Mouse (Mus musculus): ENCODE data around the gene Mnd1. TPM values are rescaled to one million over a fixed set of nuclear protein-coding genes. Genes with fewer than 3 reads are reported as not detected.

Mnd1 gene
- total RNA-seq, 2 experiments from 2014 or later = 27.9 to 47.5 TPM

GRCm38 (mm10) chr3:84118178-84118577, 37.4 kb downstream of the Mnd1 start:
- no peak for ATAC-seq (replicated peaks; ENCODE audit: low FRiP score, low TSS enrichment, poor library complexity, severe bottlenecking)

DNA sequence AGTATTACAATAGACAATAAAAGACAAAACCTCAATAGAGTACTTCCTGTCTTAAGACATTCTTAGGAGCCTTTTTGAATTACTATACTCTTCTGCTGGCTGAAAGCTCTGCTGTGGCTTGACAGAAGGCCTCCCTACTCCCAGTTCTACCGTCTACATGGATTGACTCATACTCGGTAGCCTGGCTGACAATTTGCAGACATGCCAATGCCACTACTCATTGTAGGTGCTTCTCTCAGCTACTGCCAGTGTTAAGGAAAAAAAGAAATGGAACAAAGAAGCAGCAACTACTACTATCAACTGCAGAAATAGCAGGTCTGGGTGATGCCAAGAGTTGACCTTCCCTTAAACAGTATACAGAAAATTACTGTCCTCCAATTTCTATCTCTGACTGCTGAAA, 47.0 kb downstream of the Mnd1 start:
- no peak for ATAC-seq (replicated peaks; ENCODE audit: low FRiP score, low TSS enrichment, poor library complexity, severe bottlenecking)

GRCm38 (mm10) chr3:84106106-84106505, 49.5 kb downstream of the Mnd1 start:
- no peak for ATAC-seq (replicated peaks; ENCODE audit: low FRiP score, low TSS enrichment, poor library complexity, severe bottlenecking)

GRCm38 (mm10) chr3:84103536-84103935, 52.0 kb downstream of the Mnd1 start:
- ATAC-seq (replicated peaks; ENCODE audit: low FRiP score, low TSS enrichment, poor library complexity, severe bottlenecking) = no peak

GRCm38 (mm10) chr3:84092875-84093274, 62.7 kb downstream of the Mnd1 start:
- ATAC-seq (replicated peaks; ENCODE audit: low FRiP score, low TSS enrichment, poor library complexity, severe bottlenecking) = no peak

DNA sequence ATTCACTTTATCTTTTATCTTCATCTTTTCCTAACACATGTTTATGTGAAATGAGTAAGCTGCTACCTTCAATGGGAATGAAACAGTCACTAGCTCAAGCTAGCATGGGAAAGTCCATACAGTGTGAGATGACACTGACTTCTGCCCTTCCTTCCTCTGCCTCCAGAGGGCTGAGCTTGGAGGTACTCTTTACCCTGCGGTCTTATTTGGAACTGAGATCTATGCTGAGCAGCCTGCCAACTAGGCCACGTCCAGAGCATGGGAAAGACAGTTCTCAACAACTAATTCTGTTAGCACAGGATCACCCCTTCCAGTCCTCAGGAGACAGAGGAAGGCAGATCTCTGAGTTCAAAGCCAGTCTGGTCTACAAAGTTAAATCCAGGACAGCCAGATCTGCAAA, 64.6 kb downstream of the Mnd1 start:
- ATAC-seq (replicated peaks; ENCODE audit: low FRiP score, low TSS enrichment, poor library complexity, severe bottlenecking) = peak; percentile 96

DNA sequence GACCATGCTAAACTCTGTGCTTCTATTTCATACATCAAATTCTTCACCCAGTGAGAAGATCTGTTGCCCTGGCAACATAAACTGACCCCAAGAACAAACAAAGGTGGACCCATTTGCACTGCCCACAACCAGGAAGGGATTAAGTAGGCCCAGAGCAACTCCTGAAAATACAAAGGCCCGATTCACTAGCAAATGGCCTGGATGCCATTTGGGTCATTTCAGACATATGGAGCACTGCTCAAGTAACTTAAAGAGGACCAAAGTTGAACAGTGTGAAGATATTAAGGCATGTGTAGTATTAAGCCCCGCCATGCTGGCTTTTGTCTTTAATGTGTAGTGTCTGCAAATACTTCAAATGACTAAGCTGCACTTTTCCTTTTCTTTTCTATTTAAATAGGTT, 68.7 kb downstream of the Mnd1 start:
- no peak for ATAC-seq (replicated peaks; ENCODE audit: low FRiP score, low TSS enrichment, poor library complexity, severe bottlenecking)

- ATAC-seq (replicated peaks; ENCODE audit: low FRiP score, low TSS enrichment, poor library complexity, severe bottlenecking) = no peak
Observed at GRCm38 (mm10) chr3:84086337-84086736, 69.2 kb downstream of the Mnd1 start.

DNA sequence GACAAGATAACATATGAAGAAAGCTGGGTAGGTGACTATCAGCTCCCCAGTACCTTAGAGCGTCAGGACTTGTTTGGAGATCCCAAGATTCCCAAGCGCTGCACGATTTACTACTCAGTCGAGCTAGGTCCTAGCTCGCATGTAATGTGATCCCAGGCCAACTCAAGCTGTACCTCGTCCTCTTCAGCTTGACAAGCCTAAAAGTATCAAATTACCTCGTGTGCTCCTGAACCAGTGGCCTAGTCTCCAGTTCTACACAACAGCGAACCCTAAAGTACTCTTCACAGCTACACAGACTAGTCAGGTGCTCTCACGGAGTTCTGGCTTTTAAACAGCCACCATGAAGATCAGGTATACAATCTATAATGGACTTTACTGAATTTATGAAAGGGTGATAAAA, 70.2 kb downstream of the Mnd1 start:
- ATAC-seq (replicated peaks; ENCODE audit: low FRiP score, low TSS enrichment, poor library complexity, severe bottlenecking) = no peak

DNA sequence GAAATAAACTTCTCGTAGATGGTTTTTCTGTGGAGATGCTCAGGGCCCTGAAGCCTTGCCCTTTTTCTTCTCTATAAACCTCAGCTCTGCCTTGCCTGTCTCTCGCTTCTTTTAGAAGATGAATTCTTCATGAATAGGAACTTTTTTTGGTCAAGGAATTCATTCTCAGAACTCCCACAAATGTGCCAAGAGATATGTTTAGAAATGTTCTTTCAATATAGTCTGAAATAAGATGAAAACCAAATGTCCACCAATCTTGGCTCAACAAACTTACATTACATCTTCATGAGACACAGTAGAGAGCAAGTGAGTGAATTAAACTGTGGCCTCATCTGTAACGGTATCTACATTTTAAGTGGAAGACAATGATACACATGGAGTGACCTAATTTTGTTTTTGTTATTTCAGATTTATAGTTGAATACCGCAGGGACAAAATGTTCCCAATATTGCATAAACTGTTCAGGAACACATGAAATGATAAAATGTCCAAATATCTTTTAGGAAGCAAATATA, 74.3 kb downstream of the Mnd1 start:
- ATAC-seq (replicated peaks; ENCODE audit: low FRiP score, low TSS enrichment, poor library complexity, severe bottlenecking) = no peak

- 0 out of 2 replicates have a peak, but pooled peaks have one; percentile 37 for ATAC-seq (replicated peaks; ENCODE audit: low FRiP score, low TSS enrichment, poor library complexity, severe bottlenecking)
Observed at GRCm38 (mm10) chr3:84080074-84080473, 75.5 kb downstream of the Mnd1 start.

DNA sequence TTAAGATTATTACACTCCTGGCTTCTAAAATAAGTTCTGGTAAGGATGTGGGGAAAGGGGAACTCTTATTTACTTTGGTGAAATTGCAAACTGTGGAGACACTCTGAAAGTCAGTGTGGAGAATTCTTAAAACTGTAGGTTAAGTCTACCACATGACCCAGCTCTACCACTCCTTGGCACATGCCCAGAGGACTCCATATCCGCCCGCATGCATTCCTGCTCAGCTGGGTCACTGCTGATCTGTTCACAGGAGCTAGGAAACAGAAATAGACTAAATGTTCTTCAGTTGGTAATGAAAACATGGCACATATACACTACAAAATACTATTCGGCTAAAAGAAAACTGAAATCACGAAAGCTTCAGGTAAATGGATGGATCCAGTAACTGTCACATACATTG, 78.1 kb downstream of the Mnd1 start:
- no peak for ATAC-seq (replicated peaks; ENCODE audit: low FRiP score, low TSS enrichment, poor library complexity, severe bottlenecking)

- 0 out of 2 replicates have a peak, but pooled peaks have one; percentile 34 for ATAC-seq (replicated peaks; ENCODE audit: low FRiP score, low TSS enrichment, poor library complexity, severe bottlenecking)
Observed at GRCm38 (mm10) chr3:84076543-84077332, 78.8 kb downstream of the Mnd1 start.

DNA sequence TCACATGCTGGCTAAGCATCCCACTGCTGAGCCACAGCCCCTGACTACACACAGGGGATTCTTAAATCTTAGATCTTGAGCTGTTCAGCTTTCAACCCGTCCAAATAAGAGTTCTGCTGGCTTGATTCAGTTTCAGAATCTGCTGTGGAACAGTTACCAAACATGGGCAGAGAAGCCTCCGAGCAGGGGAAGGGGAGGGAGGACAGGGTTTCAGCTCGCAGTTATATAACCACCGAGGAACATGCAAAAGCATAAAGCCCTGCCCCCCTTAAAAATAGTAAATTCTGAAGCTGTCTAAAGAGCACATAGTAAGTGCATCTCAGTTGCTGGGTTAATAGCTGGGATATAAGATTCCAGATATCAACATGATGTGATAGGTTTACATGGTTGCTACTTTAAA, 80.1 kb downstream of the Mnd1 start:
- no peak for ATAC-seq (replicated peaks; ENCODE audit: low FRiP score, low TSS enrichment, poor library complexity, severe bottlenecking)

DNA sequence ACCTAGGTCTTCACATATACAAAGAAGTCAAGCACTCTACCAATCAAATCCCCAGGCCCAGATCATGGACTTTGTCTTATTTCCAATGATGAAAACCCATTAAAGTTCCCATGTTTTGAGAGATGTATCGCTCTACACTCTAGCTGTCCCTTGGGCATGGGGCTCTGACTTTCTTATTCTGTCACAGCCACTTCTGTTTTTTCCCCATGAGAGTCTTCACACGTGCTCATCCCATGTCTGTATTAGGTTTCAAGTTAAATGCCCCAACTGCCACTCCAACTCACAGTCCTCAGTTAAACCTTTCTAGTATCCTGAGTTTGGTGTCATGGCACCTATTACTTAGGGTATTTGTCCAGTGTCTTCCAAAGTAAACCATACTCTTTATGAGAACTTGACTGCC, 80.8 kb downstream of the Mnd1 start:
- no peak for ATAC-seq (replicated peaks; ENCODE audit: low FRiP score, low TSS enrichment, poor library complexity, severe bottlenecking)

- ATAC-seq (replicated peaks; ENCODE audit: low FRiP score, low TSS enrichment, poor library complexity, severe bottlenecking) = peak; percentile 49; the same call in 1 of the 2 replicates
Observed at GRCm38 (mm10) chr3:84071641-84072040, 83.9 kb downstream of the Mnd1 start.

- ATAC-seq (replicated peaks; ENCODE audit: low FRiP score, low TSS enrichment, poor library complexity, severe bottlenecking) = no peak
Observed at GRCm38 (mm10) chr3:84070811-84071210, 84.8 kb downstream of the Mnd1 start.

- ATAC-seq (replicated peaks; ENCODE audit: low FRiP score, low TSS enrichment, poor library complexity, severe bottlenecking) = no peak
Observed at GRCm38 (mm10) chr3:84068831-84069709, 86.5 kb downstream of the Mnd1 start.

GRCm38 (mm10) chr3:84065825-84066224, 89.8 kb downstream of the Mnd1 start:
- ATAC-seq (replicated peaks; ENCODE audit: low FRiP score, low TSS enrichment, poor library complexity, severe bottlenecking) = no peak

- ATAC-seq (replicated peaks; ENCODE audit: low FRiP score, low TSS enrichment, poor library complexity, severe bottlenecking) = no peak
Observed at GRCm38 (mm10) chr3:84063369-84063914, 92.1 kb downstream of the Mnd1 start.
